Mouse (Mus musculus) layer of hippocampus, adult 2 months (tissue): ENCODE measurements around the gene Acer2. TPM values are rescaled to one million over a fixed set of nuclear protein-coding genes. Genes with fewer than 3 reads are reported as not detected.

ENCODE experiments used
- DNase-seq, 2 experiments: peaks; one replicate each; pipeline ENCODE4 v3.0.0; 2022; ENCODE audit warnings: low spot score in 2 of 2
- H3K27ac ChIP-seq: fragments of 200-600 bp; 2 replicates; pipeline ENCODE4 v1.8.1; 2022
- H3K4me3 ChIP-seq: fragments of 200-600 bp; 2 replicates; pipeline ENCODE4 v1.8.1; 2022; ENCODE audit warnings: mild to moderate bottlenecking
- CTCF ChIP-seq: fragments of 200-600 bp; conservative IDR thresholded peaks from 2 replicates; pipeline ENCODE4 v1.8.1; 2022; ENCODE audit warnings: antibody characterized with exemption, mild to moderate bottlenecking, moderate library complexity
- total RNA-seq, 2 experiments: library from RNA; stranded (reverse); gene quantifications; 2 replicates each; pipeline ENCODE4 v1.2.3; 2021

Acer2 gene
- total RNA-seq, 2 experiments from 2014 or later: 5.1 TPM

DNA sequence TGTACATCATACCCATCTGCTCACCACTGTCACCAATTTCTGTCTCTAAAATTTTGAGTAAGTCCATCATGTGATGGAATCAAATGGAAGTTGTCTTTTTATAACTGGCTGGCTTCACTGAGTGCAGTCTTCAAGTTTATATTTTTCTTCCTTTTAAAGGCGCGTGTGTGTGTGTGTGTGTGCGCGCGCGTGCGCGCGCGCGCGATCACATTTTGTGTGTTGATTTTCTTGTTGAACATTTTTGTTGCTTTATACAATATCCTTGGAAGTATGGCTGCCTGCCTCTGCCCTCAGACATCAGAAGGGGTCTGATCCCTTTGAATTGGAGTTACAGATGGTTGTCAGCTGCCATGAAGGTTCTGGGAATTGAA lies 16.1 kb upstream of the Acer2 start:
- peak overlapping the region; percentile 98 for H3K27ac ChIP-seq
- TF ChIP-seq CTCF: no peak
- peak overlapping the region; percentile 74 for H3K4me3 ChIP-seq
- DNase-seq: no peak

DNA sequence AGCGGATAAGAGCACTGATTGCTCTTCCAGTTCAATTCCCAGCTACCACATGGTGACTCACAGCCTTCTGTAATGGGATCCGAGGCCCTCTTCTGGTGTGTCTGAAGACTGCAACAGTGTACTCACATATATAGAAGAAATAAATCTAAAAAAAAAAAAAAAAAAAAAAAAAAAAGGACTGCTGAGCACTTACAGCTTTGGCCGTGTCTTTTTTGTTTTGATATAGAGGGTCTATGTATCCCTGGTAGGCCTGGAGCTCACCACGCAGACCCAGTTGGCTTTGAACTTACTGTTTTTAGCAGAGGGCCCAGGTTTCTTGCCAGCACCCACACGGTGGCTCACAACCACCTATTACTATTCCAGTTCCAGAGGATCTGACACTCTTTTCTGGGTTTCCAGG lies 10.1 kb upstream of the Acer2 start:
- TF ChIP-seq CTCF: no peak
- Histone ChIP-seq H3K4me3 (no peak overlapping the region), H3K27ac (no peak overlapping the region)
- no peak for DNase-seq

DNA sequence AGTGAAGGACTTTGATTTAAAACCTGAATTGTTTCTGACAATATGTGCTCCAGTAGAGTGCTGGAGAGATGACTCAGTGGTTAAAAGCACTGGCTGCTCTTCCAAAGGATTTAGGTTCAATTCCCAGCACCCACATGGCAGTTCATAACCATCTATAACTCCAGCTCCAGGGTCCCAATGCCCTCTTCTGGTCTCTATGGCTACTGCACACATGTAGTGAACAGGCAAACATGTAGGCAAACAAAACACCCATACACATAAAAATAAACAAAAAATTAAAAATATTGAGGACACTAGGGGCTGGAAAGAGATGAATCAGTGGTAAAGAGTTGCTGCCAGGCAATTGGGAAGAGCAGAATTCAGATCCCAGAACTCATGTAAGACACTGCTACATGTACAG lies 2.2 kb upstream of the Acer2 start:
- TF ChIP-seq CTCF: peak; percentile 45
- Histone ChIP-seq H3K27ac (no peak overlapping the region), H3K4me3 (no peak overlapping the region)
- no peak for DNase-seq

- no peak for TF ChIP-seq CTCF
- peak; percentile 20 to 60 for DNase-seq
- Histone ChIP-seq H3K4me3 (no peak overlapping the region), H3K27ac (peak overlapping the region; percentile 70; the same call in 1 of the 2 replicates)
Measured at GRCm38 (mm10) chr4:86873072-86873471, 1.1 kb upstream of the Acer2 start.

DNA sequence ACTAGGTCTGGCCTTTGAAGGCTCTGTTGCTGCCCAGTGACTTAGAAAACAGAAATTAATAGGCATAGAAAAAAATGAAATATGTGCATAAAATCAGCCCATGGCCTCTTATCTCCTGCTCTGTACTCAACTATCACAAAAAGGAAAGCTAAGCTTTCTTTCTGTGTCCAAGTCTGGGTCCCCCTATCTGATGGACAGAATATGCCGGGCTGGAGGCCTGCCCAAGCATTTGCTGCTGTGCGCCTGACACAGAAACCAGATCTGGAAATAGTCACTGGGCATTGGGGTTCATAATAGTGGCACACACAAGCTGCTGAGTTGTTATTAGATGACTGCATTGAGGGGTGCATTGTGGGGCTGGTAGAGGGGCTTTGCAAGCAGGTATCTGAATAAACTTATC lies 5.3 kb downstream of the Acer2 start:
- no peak for TF ChIP-seq CTCF
- Histone ChIP-seq H3K4me3 (no peak overlapping the region), H3K27ac (no peak overlapping the region)
- DNase-seq: no peak

- no peak for TF ChIP-seq CTCF
- no peak overlapping the region for H3K4me3 ChIP-seq
- no peak for DNase-seq
Measured at GRCm38 (mm10) chr4:86881178-86881577, 7.0 kb downstream of the Acer2 start.

DNA sequence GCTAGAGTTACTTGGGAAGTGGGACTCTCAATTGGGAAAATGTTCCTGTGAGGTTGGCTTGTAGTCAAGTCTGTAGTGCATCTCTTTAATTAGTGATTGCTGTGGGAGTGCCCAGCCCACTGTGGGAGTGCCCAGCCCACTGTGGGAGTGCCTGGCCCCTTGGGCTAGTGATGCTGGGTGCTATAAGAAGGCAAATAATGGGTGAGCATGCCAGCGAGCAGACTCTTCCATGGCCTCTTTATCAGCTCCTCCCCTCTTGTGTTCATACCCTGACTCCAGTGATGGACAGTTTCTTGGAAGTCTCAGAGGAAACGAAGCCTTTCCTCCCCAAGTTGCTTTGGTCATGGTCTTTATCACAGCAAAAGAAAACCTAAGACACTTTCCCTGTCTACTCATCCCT lies 8.2 kb downstream of the Acer2 start:
- no peak for TF ChIP-seq CTCF
- Histone ChIP-seq H3K27ac (no peak overlapping the region), H3K4me3 (no peak overlapping the region)
- DNase-seq: no peak

More at GRCm38 (mm10) chr4:86881178-86881577, 7.0 kb downstream of the Acer2 start:
- no peak overlapping the region for H3K27ac ChIP-seq

DNA sequence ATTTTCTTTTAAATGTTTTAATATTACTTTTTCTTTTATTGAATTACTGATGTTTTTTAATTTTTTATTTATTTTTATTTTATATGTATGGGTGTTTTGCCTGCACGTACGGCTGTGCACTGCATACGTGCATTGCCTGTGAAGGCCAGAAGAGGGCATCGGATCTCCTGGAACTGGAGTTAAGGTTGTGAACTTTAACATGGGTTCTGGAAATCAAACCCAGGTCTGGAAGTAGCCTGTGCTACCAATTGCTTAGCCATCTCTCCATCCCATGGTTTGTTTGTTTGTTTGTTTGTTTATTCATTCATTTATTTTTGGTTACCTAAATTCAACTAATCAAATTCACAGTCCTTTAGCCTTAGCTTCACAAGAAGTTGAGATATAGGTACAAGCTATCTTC lies 10.7 kb downstream of the Acer2 start:
- DNase-seq: no peak
- TF ChIP-seq CTCF: peak; percentile 74

DNA sequence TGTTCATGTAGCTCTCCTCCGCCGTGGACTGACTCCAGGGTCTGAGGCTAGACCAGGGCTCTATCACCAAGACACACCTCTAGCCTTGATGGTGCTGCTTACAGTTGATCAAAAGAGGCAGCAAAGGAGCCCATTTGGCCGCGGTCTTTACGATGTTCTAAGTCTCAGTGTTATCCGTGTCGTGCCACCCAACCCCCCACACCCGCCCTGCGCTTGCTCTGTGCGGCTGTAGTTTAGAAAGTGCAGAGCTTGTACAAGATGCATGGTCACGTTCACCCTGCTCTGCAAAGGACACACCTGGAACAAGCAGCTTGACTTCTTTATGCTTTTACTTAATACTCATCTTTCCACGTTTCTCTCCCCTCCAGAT lies 11.6 kb downstream of the Acer2 start:
- peak overlapping the region; percentile 62; the same call in 1 of the 2 replicates for H3K27ac ChIP-seq
- no peak for DNase-seq
- peak overlapping the region; percentile 47 for H3K4me3 ChIP-seq
- TF ChIP-seq CTCF: no peak

More for the DNA sequence above, 10.7 kb downstream of the Acer2 start:
- Histone ChIP-seq H3K27ac (no peak overlapping the region), H3K4me3 (no peak overlapping the region)

DNA sequence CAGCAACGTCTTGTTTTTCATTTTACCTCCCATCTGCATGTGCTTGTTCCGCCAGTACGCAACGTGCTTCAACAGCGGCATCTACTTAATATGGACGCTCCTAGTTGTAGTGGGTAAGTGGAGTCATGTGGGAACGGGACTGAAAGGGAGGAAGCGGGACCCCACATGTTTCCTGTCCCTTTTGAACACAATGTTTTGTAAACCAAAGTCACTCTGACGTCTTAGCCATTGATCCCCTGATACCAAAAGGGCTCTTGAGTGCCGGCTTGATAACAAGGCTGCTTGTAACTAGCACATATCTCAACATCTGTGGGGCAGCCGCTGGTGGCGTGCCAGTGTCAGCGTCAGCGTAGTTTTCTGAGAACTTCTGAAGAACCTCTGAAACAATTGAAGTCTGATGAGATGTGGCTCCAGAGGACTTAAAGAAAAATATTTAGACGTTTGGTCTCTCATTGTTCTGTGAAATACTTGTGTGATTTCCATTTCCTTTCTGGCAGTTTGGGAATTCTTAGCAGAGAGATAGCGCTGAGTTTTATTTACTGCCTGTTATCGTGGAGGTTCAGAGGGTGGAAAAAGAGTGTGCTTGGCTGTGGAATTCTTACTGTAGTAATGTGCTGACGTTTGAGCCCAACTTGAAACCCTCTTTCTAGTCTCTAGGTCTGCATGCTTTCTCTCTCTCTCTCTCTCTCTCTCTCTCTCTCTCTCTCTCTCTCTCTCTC lies 12.1 kb downstream of the Acer2 start:
- no peak for TF ChIP-seq CTCF
- no peak for DNase-seq
- Histone ChIP-seq H3K27ac (peak overlapping the region; percentile 62; the same call in 1 of the 2 replicates), H3K4me3 (peak overlapping the region; percentile 47)

GRCm38 (mm10) chr4:86887879-86888278 lies 13.7 kb downstream of the Acer2 start:
- TF ChIP-seq CTCF: peak; percentile 58
- H3K4me3 ChIP-seq: no peak overlapping the region
- H3K27ac ChIP-seq: no peak overlapping the region
- DNase-seq: no peak

- no peak for DNase-seq
- Histone ChIP-seq H3K4me3 (no peak overlapping the region), H3K27ac (no peak overlapping the region)
- no peak for TF ChIP-seq CTCF
Measured at GRCm38 (mm10) chr4:86897411-86897810, 23.2 kb downstream of the Acer2 start.

DNA sequence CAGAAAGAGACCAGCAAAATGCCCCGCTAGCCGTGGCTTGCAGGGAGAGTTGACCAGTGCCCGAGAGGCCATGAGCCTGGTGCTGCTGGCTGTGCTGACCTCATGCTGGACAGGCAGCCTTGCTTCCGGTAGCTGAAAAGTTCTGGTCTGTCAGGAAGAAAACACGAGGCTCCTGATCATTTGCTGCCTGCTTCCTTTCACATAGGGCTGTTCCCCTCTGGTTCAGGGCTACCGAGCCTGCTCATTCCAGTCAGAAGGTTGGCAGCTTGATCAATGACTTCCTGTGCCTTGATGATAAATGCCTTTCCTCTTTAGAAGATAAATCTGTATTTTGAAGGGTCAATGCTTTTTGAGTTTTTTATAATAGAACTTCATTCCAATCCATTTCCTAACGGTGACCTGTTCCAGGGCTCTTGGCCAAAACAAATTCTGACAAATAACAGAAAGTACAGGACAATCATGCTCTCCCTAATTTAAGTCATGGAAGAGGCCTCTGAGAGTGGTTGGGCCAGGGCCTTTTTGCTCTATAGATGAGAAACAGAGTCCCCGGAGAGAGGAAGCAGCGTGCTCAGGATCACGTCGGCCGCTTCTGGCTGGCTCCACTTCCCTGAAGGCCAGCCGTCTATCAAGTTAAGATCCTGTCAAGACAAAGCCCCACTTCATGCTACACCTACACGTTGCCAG lies 24.7 kb downstream of the Acer2 start:
- DNase-seq: no peak
- Histone ChIP-seq H3K27ac (no peak overlapping the region), H3K4me3 (no peak overlapping the region)
- TF ChIP-seq CTCF: no peak

DNA sequence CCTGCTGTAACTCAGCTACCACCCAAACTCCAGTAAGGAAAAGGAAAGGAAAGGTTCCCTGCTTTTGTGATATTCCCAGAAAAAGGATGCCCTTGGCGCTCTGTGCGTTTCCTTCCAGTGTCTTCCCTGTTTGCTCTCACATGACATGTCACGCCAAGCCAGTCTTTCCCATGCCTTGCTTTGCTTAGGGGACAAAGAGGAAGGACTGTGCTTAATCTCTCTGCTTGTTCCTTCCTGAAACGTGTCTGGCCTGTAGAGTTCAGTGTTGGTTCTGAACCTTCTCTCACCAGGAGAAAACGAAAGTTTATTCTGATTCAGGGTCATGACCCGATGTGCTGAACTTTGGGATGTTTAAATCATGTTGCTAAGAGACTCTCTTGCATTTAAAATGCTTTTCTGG lies 28.2 kb downstream of the Acer2 start:
- no peak for DNase-seq
- TF ChIP-seq CTCF: no peak
- H3K27ac ChIP-seq: no peak overlapping the region
- no peak overlapping the region for H3K4me3 ChIP-seq
